ENCODE assay signal across 8 mouse cellular contexts in the genomic region with DNA sequence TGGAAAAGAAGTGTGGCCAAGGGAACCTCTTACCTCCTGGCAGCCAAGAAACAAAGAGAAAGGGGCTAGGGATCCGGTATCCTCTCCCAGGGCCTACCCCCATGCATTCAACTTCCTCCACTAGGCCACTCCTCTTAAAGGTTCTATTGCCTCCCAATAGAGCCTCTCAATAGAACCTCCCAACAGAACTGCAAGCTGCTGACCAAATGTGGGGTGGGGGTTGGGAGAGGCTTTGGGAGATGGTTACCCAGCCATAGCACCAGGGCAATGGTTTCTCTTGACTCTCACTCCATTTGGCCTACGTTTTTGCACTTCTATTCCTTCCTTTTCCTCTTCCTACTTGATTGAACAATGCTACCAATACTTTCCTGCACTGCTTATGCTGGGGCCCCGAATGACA.
A peak's percentile ranks its signal among the peaks of the same experiment; 100 is the strongest.
DNase-seq lines count a peak whose midpoint lies in the region; ATAC-seq and TF ChIP-seq lines count a peak whose summit lies in the region.
"Had no signal": no experiment of that assay in that cellular context is flagged by ENCODE, and none has a peak within 500 bp of the region (broad histone marks: within the 10 kb centered on the region; RNA-seq: fewer than 3 reads in every experiment).

No protein-coding gene starts in this region.

- in situ Hi-C loops in ES-E14 (cut with MboI; ENCODE audit: low sequenced_read_pairs in 2 of 2, unreplicated experiment in 2 of 2), result no loop called here

- no peak for ATAC-seq in hindbrain, embryonic 12.5 days (ENCODE audit: low FRiP score)
- ATAC-seq in hindbrain, embryonic 16.5 days, result no peak
- ATAC-seq in limb, embryonic 13.5 days (ENCODE audit: low FRiP score, low read depth), result no peak

- H3K9me3 ChIP-seq in hindbrain, embryonic 12.5 days (replicated peaks), result no peaks in the 10 kb centered on the region
- H3K9me3 ChIP-seq in hindbrain, embryonic 16.5 days (ENCODE audit: control insufficient read depth, low read length), result no peaks in the 10 kb centered on the region
- no peaks in the 10 kb centered on the region for H3K9me3 ChIP-seq in ES-E14 (ENCODE audit: control insufficient read depth, insufficient read depth, low read depth, low read length)
- no peaks in the 10 kb centered on the region for H3K9me3 ChIP-seq in embryonic facial prominence, embryonic 10.5 days
- no peaks in the 10 kb centered on the region for H3K9me3 ChIP-seq in limb, embryonic 13.5 days
- H3K9me3 ChIP-seq: liver, embryonic 13.5 days had no signal

- DNase-seq in ES-E14 (ENCODE audit: low read depth, low spot score), result no peak
- DNase-seq in embryonic facial prominence, embryonic 10.5 days (ENCODE audit: low spot score), result no peak
- DNase-seq in frontal cortex, adult 2 months (ENCODE audit: extremely low spot score in 1 of 2, low spot score in 1 of 2), result no peak
- no peak for DNase-seq in embryo, embryonic 9.5 days (ENCODE audit: extremely low spot score)
- DNase-seq: liver, embryonic 13.5 days had no signal

- H3K36me3 ChIP-seq in hindbrain, embryonic 12.5 days, result no peaks in the 10 kb centered on the region
- H3K36me3 ChIP-seq in hindbrain, embryonic 16.5 days (ENCODE audit: control insufficient read depth, insufficient read depth, low read length), result no peaks in the 10 kb centered on the region
- H3K36me3 ChIP-seq in ES-E14 (ENCODE audit: control insufficient read depth, insufficient read depth, low read length, poor library complexity, severe bottlenecking), result no peaks in the 10 kb centered on the region
- H3K36me3 ChIP-seq in embryonic facial prominence, embryonic 10.5 days (replicated peaks), result no peaks in the 10 kb centered on the region
- no peaks in the 10 kb centered on the region for H3K36me3 ChIP-seq in limb, embryonic 13.5 days
- H3K36me3 ChIP-seq: liver, embryonic 13.5 days had no signal

- H3K4me1 ChIP-seq in hindbrain, embryonic 12.5 days, result peaks cover 29% of the 10 kb centered on the region
- peaks cover 6% of the 10 kb centered on the region for H3K4me1 ChIP-seq in hindbrain, embryonic 16.5 days (ENCODE audit: control insufficient read depth, insufficient read depth, low read depth, low read length)
- peaks cover 12 to 28% of the 10 kb centered on the region in 2 experiments; a peak in 3 of 4 replicates for H3K4me1 ChIP-seq in ES-E14 (ENCODE audit: control insufficient read depth in 2 of 2, insufficient read depth in 2 of 2, low read length in 2 of 2, poor library complexity in 1 of 2)
- H3K4me1 ChIP-seq in embryonic facial prominence, embryonic 10.5 days, result peaks cover 58% of the 10 kb centered on the region
- H3K4me1 ChIP-seq in limb, embryonic 13.5 days, result peaks cover 35% of the 10 kb centered on the region
- H3K4me1 ChIP-seq: liver, embryonic 13.5 days had no signal

- H3K4me2 ChIP-seq in hindbrain, embryonic 12.5 days (replicated peaks), result peak overlapping the region; percentile 9; the same call in 1 of the 2 replicates
- no peak overlapping the region for H3K4me2 ChIP-seq in hindbrain, embryonic 16.5 days (ENCODE audit: low read length)
- H3K4me2 ChIP-seq in limb, embryonic 13.5 days (replicated peaks), result peak overlapping the region; percentile 51; the same call in 1 of the 2 replicates
- H3K4me2 ChIP-seq: liver, embryonic 13.5 days had no signal

- H3K27me3 ChIP-seq in hindbrain, embryonic 12.5 days, result peaks cover under 1% of the 10 kb centered on the region; the same call in 1 of the 2 replicates
- H3K27me3 ChIP-seq in hindbrain, embryonic 16.5 days (replicated peaks; ENCODE audit: control insufficient read depth, insufficient read depth, low read length), result no peaks in the 10 kb centered on the region
- H3K27me3 ChIP-seq in embryonic facial prominence, embryonic 10.5 days (replicated peaks; ENCODE audit: low read depth, poor library complexity, severe bottlenecking), result no peaks in the 10 kb centered on the region
- no peaks in the 10 kb centered on the region for H3K27me3 ChIP-seq in limb, embryonic 13.5 days
- H3K27me3 ChIP-seq: liver, embryonic 13.5 days had no signal

- H3K4me3 ChIP-seq in hindbrain, embryonic 12.5 days, result no peak overlapping the region
- no peak overlapping the region for H3K4me3 ChIP-seq in hindbrain, embryonic 16.5 days (ENCODE audit: low read length)
- H3K4me3 ChIP-seq in ES-E14 (ENCODE audit: insufficient read depth in 1 of 2, low read depth in 1 of 2, low read length in 2 of 2, poor library complexity in 1 of 2, severe bottlenecking in 1 of 2), result peak overlapping the region; percentile 23 to 32; a peak in 1 of 4 replicates
- no peak overlapping the region for H3K4me3 ChIP-seq in embryonic facial prominence, embryonic 10.5 days
- no peak overlapping the region for H3K4me3 ChIP-seq in limb, embryonic 13.5 days
- H3K4me3 ChIP-seq: liver, embryonic 13.5 days had no signal

- no peak overlapping the region for H3K27ac ChIP-seq in hindbrain, embryonic 12.5 days
- no peak overlapping the region for H3K27ac ChIP-seq in hindbrain, embryonic 16.5 days (ENCODE audit: low read depth, low read length)
- peak overlapping the region; percentile 38; the same call in 1 of the 2 replicates for H3K27ac ChIP-seq in ES-E14 (ENCODE audit: insufficient read depth, low read depth, low read length, poor library complexity, severe bottlenecking)
- H3K27ac ChIP-seq in embryonic facial prominence, embryonic 10.5 days (replicated peaks), result peak overlapping the region; percentile 63; the same call in 1 of the 2 replicates
- peak overlapping the region; percentile 81; the same call in 1 of the 2 replicates for H3K27ac ChIP-seq in limb, embryonic 13.5 days
- H3K27ac ChIP-seq: liver, embryonic 13.5 days had no signal

- H3K9ac ChIP-seq in hindbrain, embryonic 12.5 days, result no peak overlapping the region
- no peak overlapping the region for H3K9ac ChIP-seq in hindbrain, embryonic 16.5 days (ENCODE audit: low read depth, low read length)
- peak overlapping the region; percentile 10; the same call in 1 of the 2 replicates for H3K9ac ChIP-seq in ES-E14 (ENCODE audit: insufficient read depth, low read depth, low read length, poor library complexity, severe bottlenecking)
- no peak overlapping the region; the same call in 1 of the 2 replicates for H3K9ac ChIP-seq in limb, embryonic 13.5 days
- H3K9ac ChIP-seq: liver, embryonic 13.5 days had no signal

- WGBS in hindbrain, embryonic 12.5 days, result 41% methylated on average over 3 of the region's 3 CpGs
- 41% methylated on average over 3 of the region's 3 CpGs for WGBS in hindbrain, embryonic 16.5 days
- WGBS in embryonic facial prominence, embryonic 10.5 days, result 69% methylated on average over 3 of the region's 3 CpGs
- WGBS in limb, embryonic 13.5 days, result 66% methylated on average over 3 of the region's 3 CpGs

TF ChIP-seq in ES-E14, 5 proteins besides CTCF, POLR2A, EP300 and RAD21:
- TF ChIP-seq ZC3H11A (IDR thresholded peaks at IDR 0.05; ENCODE audit: borderline replicate concordance, low read depth, low read length), result no peak
- TF ChIP-seq CHD2 (IDR thresholded peaks at IDR 0.05; ENCODE audit: low read depth, low read length), result no peak

Comparison
In these comparisons a context has a peak if more than half of its experiments do, and no peak if none do; other contexts are left out.
1. H3K27ac ChIP-seq: peak in ES-E14 (single experiment), embryonic facial prominence, embryonic 10.5 days (single experiment) and limb, embryonic 13.5 days (single experiment); none in hindbrain, embryonic 12.5 days (single experiment) and hindbrain, embryonic 16.5 days (single experiment).
2. H3K4me3 ChIP-seq: peak in ES-E14 (2 of 2); none in hindbrain, embryonic 12.5 days (single experiment), hindbrain, embryonic 16.5 days (single experiment), embryonic facial prominence, embryonic 10.5 days (single experiment) and limb, embryonic 13.5 days (single experiment).